Mouse (Mus musculus): ENCODE measurements around the gene Pdhb. TPM values are rescaled to one million over a fixed set of nuclear protein-coding genes. Genes with fewer than 3 reads are reported as not detected.

Gene Pdhb
- total RNA-seq, 2 experiments from 2014 or later: 617 to 634 TPM

- DNase-seq: no peak
These were observed 17.7 kb upstream of the Pdhb start for GRCm38 (mm10) chr14:8190556-8190955.

GRCm38 (mm10) chr14:8186278-8187045, 13.6 kb upstream of the Pdhb start:
- DNase-seq: no peak

GRCm38 (mm10) chr14:8183330-8183729, 10.5 kb upstream of the Pdhb start:
- no peak for DNase-seq

GRCm38 (mm10) chr14:8180371-8181035, 7.7 kb upstream of the Pdhb start:
- no peak for DNase-seq

GRCm38 (mm10) chr14:8176251-8176650, 3.4 kb upstream of the Pdhb start:
- DNase-seq: no peak

- DNase-seq: no peak
These were observed 1.8 kb upstream of the Pdhb start for GRCm38 (mm10) chr14:8174634-8175033.

- DNase-seq: peak; percentile 23
These were observed 871 bp upstream of the Pdhb start for GRCm38 (mm10) chr14:8173542-8174250.

GRCm38 (mm10) chr14:8164463-8164862, 8.4 kb downstream of the Pdhb start:
- DNase-seq: no peak

- DNase-seq: peak; percentile 53
These were observed 11.0 kb downstream of the Pdhb start for GRCm38 (mm10) chr14:8161777-8162176.

GRCm38 (mm10) chr14:8159141-8159540, 13.7 kb downstream of the Pdhb start:
- DNase-seq: no peak

- no peak for DNase-seq
These were observed 14.1 kb downstream of the Pdhb start for GRCm38 (mm10) chr14:8158721-8159120.

- DNase-seq: no peak
These were observed 15.9 kb downstream of the Pdhb start for GRCm38 (mm10) chr14:8156947-8157346.

GRCm38 (mm10) chr14:8154072-8154471, 18.8 kb downstream of the Pdhb start:
- no peak for DNase-seq

GRCm38 (mm10) chr14:8151757-8152156, 21.1 kb downstream of the Pdhb start:
- no peak for DNase-seq

- DNase-seq: no peak
These were observed 24.0 kb downstream of the Pdhb start for GRCm38 (mm10) chr14:8148842-8149241.

GRCm38 (mm10) chr14:8146611-8147223, 26.1 kb downstream of the Pdhb start:
- no peak for DNase-seq

- DNase-seq: no peak
These were observed 26.9 kb downstream of the Pdhb start for GRCm38 (mm10) chr14:8145594-8146558.

GRCm38 (mm10) chr14:8141131-8141530, 31.7 kb downstream of the Pdhb start:
- DNase-seq: no peak

GRCm38 (mm10) chr14:8139724-8140710, 32.8 kb downstream of the Pdhb start:
- no peak for DNase-seq

- peak; percentile 27 for DNase-seq
These were observed 37.7 kb downstream of the Pdhb start for GRCm38 (mm10) chr14:8135130-8135529.
